ENCODE assay signal across 11 mouse cellular contexts in the genomic region with DNA sequence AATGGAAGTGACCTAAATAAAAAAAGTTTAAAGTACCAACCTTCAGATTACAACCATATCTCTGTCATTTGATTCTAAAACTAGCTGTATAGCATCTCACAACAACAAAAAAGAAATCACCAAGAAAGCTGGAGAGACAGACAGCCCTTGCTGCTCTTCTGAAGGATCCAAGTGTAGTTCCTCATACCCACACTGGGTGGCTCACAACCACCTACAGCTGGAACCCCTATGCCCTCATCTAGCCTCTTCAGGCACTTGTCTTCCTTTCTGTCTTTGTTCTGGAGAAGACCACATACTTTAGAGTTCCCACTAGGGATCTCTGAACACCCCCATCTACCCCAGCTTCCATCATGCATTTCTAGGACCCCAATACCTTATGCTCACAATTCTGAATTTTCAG.
A peak's percentile ranks its signal among the peaks of the same experiment; 100 is the strongest.
DNase-seq lines count a peak whose midpoint lies in the region; ATAC-seq and TF ChIP-seq lines count a peak whose summit lies in the region.
"Had no signal": no experiment of that assay in that cellular context is flagged by ENCODE, and none has a peak within 500 bp of the region (broad histone marks: within the 10 kb centered on the region; RNA-seq: fewer than 3 reads in every experiment).

No protein-coding gene starts in this region.

- DNase-seq in heart, postnatal 0 days (ENCODE audit: low spot score), result no peak
- DNase-seq in heart, postnatal 4 days, result no peak
- peak; percentile 15 for DNase-seq in right cerebral cortex, adult 18-20 months
- DNase-seq in right cerebral cortex, postnatal 25 days, result no peak
- DNase-seq in limb, embryonic 10.5 days (ENCODE audit: low spot score), result no peak
- no peak for DNase-seq in thymus, postnatal 4 days
- DNase-seq: lung, postnatal 4 days had no signal

- H3K9me3 ChIP-seq in heart, postnatal 0 days (replicated peaks; ENCODE audit: control insufficient read depth, low read length), result no peaks in the 10 kb centered on the region
- no peaks in the 10 kb centered on the region for H3K9me3 ChIP-seq in limb, embryonic 10.5 days (replicated peaks)
- H3K9me3 ChIP-seq: heart, embryonic 15.5 days; neural tube, embryonic 15.5 days had no signal

- no peak for TF ChIP-seq EP300 in heart, postnatal 0 days (IDR thresholded peaks at IDR 0.05; ENCODE audit: low read depth)

- H3K36me3 ChIP-seq in heart, postnatal 0 days (replicated peaks; ENCODE audit: control insufficient read depth, insufficient read depth, low read length), result no peaks in the 10 kb centered on the region
- no peaks in the 10 kb centered on the region for H3K36me3 ChIP-seq in limb, embryonic 10.5 days
- H3K36me3 ChIP-seq: heart, embryonic 15.5 days; neural tube, embryonic 15.5 days had no signal

- no peak overlapping the region for H3K4me3 ChIP-seq in heart, postnatal 0 days (ENCODE audit: low read depth, low read length)
- no peak overlapping the region for H3K4me3 ChIP-seq in limb, embryonic 10.5 days
- H3K4me3 ChIP-seq: heart, embryonic 15.5 days; neural tube, embryonic 15.5 days had no signal

- no peak overlapping the region for H3K4me2 ChIP-seq in heart, postnatal 0 days (ENCODE audit: low read depth, low read length)
- H3K4me2 ChIP-seq: heart, embryonic 15.5 days; neural tube, embryonic 15.5 days had no signal

- H3K9ac ChIP-seq in heart, postnatal 0 days (replicated peaks; ENCODE audit: low read depth, low read length), result no peak overlapping the region
- H3K9ac ChIP-seq: heart, embryonic 15.5 days; neural tube, embryonic 15.5 days had no signal

- H3K4me1 ChIP-seq in heart, postnatal 0 days (ENCODE audit: control insufficient read depth, insufficient read depth), result no peaks in the 10 kb centered on the region
- no peaks in the 10 kb centered on the region for H3K4me1 ChIP-seq in limb, embryonic 10.5 days
- H3K4me1 ChIP-seq: heart, embryonic 15.5 days; neural tube, embryonic 15.5 days had no signal

- TF ChIP-seq CTCF in heart, postnatal 0 days (IDR thresholded peaks at IDR 0.05; ENCODE audit: low read depth), result peak; percentile 45

- H3K27ac ChIP-seq in heart, postnatal 0 days (ENCODE audit: low read depth), result no peak overlapping the region
- H3K27ac ChIP-seq in limb, embryonic 10.5 days, result no peak overlapping the region
- H3K27ac ChIP-seq: heart, embryonic 15.5 days; neural tube, embryonic 15.5 days had no signal

- H3K27me3 ChIP-seq in heart, postnatal 0 days (ENCODE audit: control insufficient read depth, insufficient read depth, low read length), result no peaks in the 10 kb centered on the region
- H3K27me3 ChIP-seq in limb, embryonic 10.5 days (ENCODE audit: low read depth, poor library complexity, severe bottlenecking), result no peaks in the 10 kb centered on the region
- H3K27me3 ChIP-seq: heart, embryonic 15.5 days; neural tube, embryonic 15.5 days had no signal

- ATAC-seq in heart, postnatal 0 days (ENCODE audit: insufficient read depth, low read depth), result no peak
- ATAC-seq in common myeloid progenitor, adult 5-6 weeks (replicated peaks; ENCODE audit: low read depth, poor library complexity, severe bottlenecking), result 0 out of 2 replicates have a peak, but pooled peaks have one; percentile 32
- ATAC-seq: activated CD4-positive, CD25-positive, alpha-beta regulatory T cell, adult 4 months had no signal
